In the genomic region with DNA sequence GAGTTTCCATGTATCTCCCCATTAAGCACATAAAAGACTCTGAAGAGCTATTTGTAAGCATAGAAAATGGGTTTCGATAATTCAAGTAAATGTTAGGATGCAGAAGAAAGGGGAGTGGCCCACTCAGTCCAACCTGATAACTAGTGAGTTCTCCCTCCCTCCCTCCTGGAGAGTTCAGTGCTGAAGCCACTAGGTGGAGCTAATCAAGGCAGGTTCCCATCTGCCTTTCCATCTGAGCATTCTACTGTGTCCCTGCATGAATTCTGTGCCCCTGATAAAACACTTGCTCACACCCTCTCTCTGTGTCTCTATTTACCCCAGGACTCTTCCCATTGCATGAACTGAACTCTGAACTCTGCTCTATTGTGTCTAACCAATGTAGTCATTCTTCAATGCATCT, we compare ENCODE assay signal across 8 mouse cellular contexts. TPM values are rescaled to one million over a fixed set of nuclear protein-coding genes. Genes with fewer than 3 reads are reported as not detected.
DNase-seq lines count a peak whose midpoint lies in the region; ATAC-seq and TF ChIP-seq lines count a peak whose summit lies in the region.

No protein-coding gene starts in this region.

- H3K36me3 ChIP-seq in forebrain, embryonic 16.5 days (ENCODE audit: control insufficient read depth, insufficient read depth) = no peaks in the 10 kb centered on the region
- H3K36me3 ChIP-seq in forebrain, embryonic 13.5 days (ENCODE audit: poor library complexity, severe bottlenecking) = no peaks in the 10 kb centered on the region
- H3K36me3 ChIP-seq in lung, postnatal 0 days (ENCODE audit: insufficient read depth, low read length) = no peaks in the 10 kb centered on the region
- no peaks in the 10 kb centered on the region for H3K36me3 ChIP-seq in neural tube, embryonic 13.5 days

- no peaks in the 10 kb centered on the region for H3K4me1 ChIP-seq in forebrain, embryonic 16.5 days (replicated peaks; ENCODE audit: control insufficient read depth, insufficient read depth, low read length)
- H3K4me1 ChIP-seq in forebrain, embryonic 13.5 days = no peaks in the 10 kb centered on the region
- no peaks in the 10 kb centered on the region for H3K4me1 ChIP-seq in lung, postnatal 0 days (ENCODE audit: insufficient read depth, low read depth, low read length)
- H3K4me1 ChIP-seq in cortical plate, adult 2 months (ENCODE audit: control insufficient read depth, insufficient read depth, low read length) = 0 out of 2 replicates have a peak, but pooled peaks cover 1% of the 10 kb centered on the region
- H3K4me1 ChIP-seq in neural tube, embryonic 13.5 days (replicated peaks) = no peaks in the 10 kb centered on the region

- TF ChIP-seq EP300 in lung, postnatal 0 days (IDR thresholded peaks at IDR 0.05) = no peak

- no peaks in the 10 kb centered on the region for H3K9me3 ChIP-seq in forebrain, embryonic 16.5 days (ENCODE audit: control insufficient read depth, low read length)
- H3K9me3 ChIP-seq in forebrain, embryonic 13.5 days (replicated peaks) = no peaks in the 10 kb centered on the region
- H3K9me3 ChIP-seq in lung, postnatal 0 days (ENCODE audit: low read length) = no peaks in the 10 kb centered on the region
- H3K9me3 ChIP-seq in neural tube, embryonic 13.5 days = no peaks in the 10 kb centered on the region

- peak; percentile 56 for TF ChIP-seq CTCF in lung, postnatal 0 days (IDR thresholded peaks at IDR 0.05)
- peak; percentile 70 for TF ChIP-seq CTCF in cortical plate, adult 2 months (IDR thresholded peaks at IDR 0.05; ENCODE audit: extremely low read depth, insufficient read depth, low read length)

- peak; percentile 49; the same call in 1 of the 2 replicates for ATAC-seq in forebrain, embryonic 16.5 days
- ATAC-seq in forebrain, embryonic 13.5 days = no peak
- ATAC-seq in lung, postnatal 0 days = no peak
- peak; percentile 72; the same call in 1 of the 2 replicates for ATAC-seq in neural tube, embryonic 13.5 days (ENCODE audit: low read depth)

- 55% methylated on average over 1 of the region's 1 CpGs for WGBS in forebrain, embryonic 16.5 days
- 68% methylated on average over 1 of the region's 1 CpGs for WGBS in forebrain, embryonic 13.5 days
- 50% methylated on average over 1 of the region's 1 CpGs for WGBS in lung, postnatal 0 days
- whole genome bisulfite sequencing in neural tube, embryonic 13.5 days = 65% methylated on average over 1 of the region's 1 CpGs

- no peak overlapping the region for H3K27ac ChIP-seq in forebrain, embryonic 16.5 days (ENCODE audit: low read length)
- no peak overlapping the region for H3K27ac ChIP-seq in forebrain, embryonic 13.5 days
- no peak overlapping the region for H3K27ac ChIP-seq in lung, postnatal 0 days (ENCODE audit: low read length)
- no peak overlapping the region for H3K27ac ChIP-seq in cortical plate, adult 2 months (ENCODE audit: insufficient read depth, low read length)
- no peak overlapping the region for H3K27ac ChIP-seq in neural tube, embryonic 13.5 days (replicated peaks)

- no peak for TF ChIP-seq POLR2A in cortical plate, adult 2 months (IDR thresholded peaks at IDR 0.05; ENCODE audit: extremely low read depth, insufficient read depth, low read length)

- H3K9ac ChIP-seq in forebrain, embryonic 16.5 days (replicated peaks; ENCODE audit: low read depth, low read length) = no peak overlapping the region
- no peak overlapping the region for H3K9ac ChIP-seq in forebrain, embryonic 13.5 days
- H3K9ac ChIP-seq in lung, postnatal 0 days (replicated peaks; ENCODE audit: low read depth) = no peak overlapping the region
- H3K9ac ChIP-seq in neural tube, embryonic 13.5 days = no peak overlapping the region

- no peak overlapping the region for H3K4me2 ChIP-seq in forebrain, embryonic 16.5 days (ENCODE audit: low read length)
- no peak overlapping the region for H3K4me2 ChIP-seq in forebrain, embryonic 13.5 days
- no peak overlapping the region for H3K4me2 ChIP-seq in lung, postnatal 0 days (replicated peaks; ENCODE audit: low read depth, low read length)
- no peak overlapping the region for H3K4me2 ChIP-seq in neural tube, embryonic 13.5 days

- no peak overlapping the region for H3K4me3 ChIP-seq in forebrain, embryonic 16.5 days (replicated peaks; ENCODE audit: low read length)
- H3K4me3 ChIP-seq in forebrain, embryonic 13.5 days = no peak overlapping the region
- no peak overlapping the region for H3K4me3 ChIP-seq in lung, postnatal 0 days (ENCODE audit: low read depth, low read length)
- H3K4me3 ChIP-seq in cortical plate, adult 2 months (ENCODE audit: insufficient read depth, low read length) = no peak overlapping the region
- H3K4me3 ChIP-seq in neural tube, embryonic 13.5 days = no peak overlapping the region

- H3K27me3 ChIP-seq in forebrain, embryonic 16.5 days (replicated peaks; ENCODE audit: control insufficient read depth, insufficient read depth, low read length) = no peaks in the 10 kb centered on the region
- H3K27me3 ChIP-seq in forebrain, embryonic 13.5 days = no peaks in the 10 kb centered on the region
- no peaks in the 10 kb centered on the region for H3K27me3 ChIP-seq in lung, postnatal 0 days (replicated peaks; ENCODE audit: insufficient read depth, low read length)
- H3K27me3 ChIP-seq in neural tube, embryonic 13.5 days = peaks cover 14% of the 10 kb centered on the region

- DNase-seq in lung, postnatal 0 days (ENCODE audit: low spot score) = no peak
- DNase-seq in lung, postnatal 25 days (ENCODE audit: low spot score) = no peak
- no peak for DNase-seq in urinary bladder, postnatal 36 days (ENCODE audit: low spot score in 2 of 2)
- no peak for DNase-seq in urinary bladder, postnatal 25 days (ENCODE audit: low spot score)

RNA-seq across cellular contexts. Expression of gene Dbx2, which starts 57.1 kb away (rescaled TPM):
- 0.93 and 1.2 TPM in 2 replicates for polyA plus RNA-seq in forebrain, embryonic 16.5 days (2015; fragmentation: Nextera tagmentation; extraction: Ambion mirVana)
- 0.28 TPM in 1 of 2 replicates, not detected in the other for polyA plus RNA-seq in forebrain, embryonic 13.5 days (2015; fragmentation: Nextera tagmentation; extraction: Ambion mirVana)
- not detected in 2 replicates for polyA plus RNA-seq in lung, postnatal 0 days (2015; fragmentation: Nextera tagmentation; extraction: Ambion mirVana)
- 25.4 and 26.2 TPM in 2 replicates for polyA plus RNA-seq in cortical plate, adult 2 months (2012; rRNA removed)
- 6.2 and 6.6 TPM in 2 replicates for polyA plus RNA-seq in neural tube, embryonic 13.5 days (2015; fragmentation: Nextera tagmentation; extraction: Ambion mirVana)

Comparison
In these comparisons a context has a peak if more than half of its experiments do, and no peak if none do; other contexts are left out.
1. ATAC-seq: peak in forebrain, embryonic 16.5 days (single experiment) and neural tube, embryonic 13.5 days (single experiment); none in forebrain, embryonic 13.5 days (single experiment) and lung, postnatal 0 days (single experiment).